Mouse (Mus musculus): ENCODE measurements around the gene Tbc1d9.

The Tbc1d9 gene

DNA sequence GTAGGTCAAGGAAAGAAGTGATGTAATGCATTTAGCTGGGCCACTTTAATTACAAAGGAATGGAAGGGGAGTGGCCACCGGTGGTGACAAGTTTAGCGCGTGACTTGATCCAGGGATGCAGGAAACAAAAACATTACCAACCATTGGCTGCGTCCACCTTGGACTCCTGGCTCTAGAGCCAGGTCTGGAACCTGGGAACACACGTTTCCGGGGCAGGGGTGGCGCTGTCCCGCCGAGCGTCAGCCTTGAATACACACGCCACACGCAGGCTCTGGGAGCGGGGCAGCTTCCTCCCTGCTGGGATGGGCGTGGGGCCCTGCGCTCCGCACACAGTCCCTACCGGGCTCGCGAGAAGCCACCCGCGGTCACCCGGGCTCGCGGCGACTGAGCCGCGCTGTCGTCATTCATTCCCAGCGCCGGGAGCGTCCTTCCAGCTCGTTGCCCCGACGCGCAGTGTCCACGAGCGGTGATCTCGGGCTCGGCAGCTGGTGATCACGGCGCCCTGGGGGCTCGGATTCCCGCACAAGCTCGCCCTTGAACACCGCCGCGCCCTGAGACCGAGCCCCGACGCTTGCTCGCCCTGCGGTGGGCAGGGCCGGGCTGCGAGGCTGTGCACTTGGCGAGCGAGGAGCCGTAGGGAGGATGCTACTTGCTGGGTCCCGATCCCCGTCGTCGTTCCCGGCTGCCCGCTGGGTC, at the start of gene Tbc1d9:
Gene Tbc1d9 (plus strand): TSS at position 118 of the 696 bp plus-strand sequence.
- in situ Hi-C loops (cut with MboI, MseI), result no loop called here

DNA sequence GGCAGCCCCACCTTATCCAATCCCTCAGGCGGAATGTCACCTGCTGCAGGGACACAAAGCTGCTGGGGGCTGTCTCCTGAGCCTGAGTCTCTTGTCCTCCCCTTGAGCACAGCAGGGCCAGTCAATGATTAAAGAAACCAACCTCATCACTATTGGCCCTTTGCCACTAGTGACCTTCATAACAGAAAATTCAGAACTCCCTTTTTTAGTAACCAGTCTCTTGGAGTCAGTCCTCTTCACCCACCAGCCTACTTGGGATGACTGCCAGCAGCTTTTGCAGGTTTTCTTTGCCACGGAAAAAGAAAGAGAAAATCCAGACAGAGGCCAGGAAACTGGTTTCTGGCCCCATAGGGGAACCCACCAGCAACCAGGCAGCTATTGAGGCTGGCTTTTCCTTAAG, 30.1 kb upstream of the Tbc1d9 start:
- in situ Hi-C loops (cut with MboI, MseI), result no loop called here

DNA sequence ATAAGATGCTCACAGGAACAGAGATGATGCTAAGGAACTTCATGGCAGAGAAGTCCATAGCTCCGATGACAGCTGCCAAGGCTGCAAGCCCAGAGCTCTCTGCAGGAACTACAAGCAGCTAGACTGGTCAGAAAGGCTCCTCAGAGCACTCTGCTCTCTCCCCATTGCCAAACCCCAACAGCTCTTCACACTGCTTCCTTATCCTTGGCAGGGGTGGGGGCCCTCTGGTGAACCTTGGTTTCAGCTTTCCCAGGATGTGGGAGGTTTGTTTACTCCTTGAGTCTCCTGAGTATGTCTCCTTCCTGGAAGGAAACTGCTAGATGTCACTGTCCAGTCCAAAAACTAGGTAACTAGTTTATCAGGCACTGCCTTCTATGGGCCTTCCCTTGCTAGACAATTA, 25.1 kb upstream of the Tbc1d9 start:
- in situ Hi-C loops (cut with MboI, MseI), result no loop called here

DNA sequence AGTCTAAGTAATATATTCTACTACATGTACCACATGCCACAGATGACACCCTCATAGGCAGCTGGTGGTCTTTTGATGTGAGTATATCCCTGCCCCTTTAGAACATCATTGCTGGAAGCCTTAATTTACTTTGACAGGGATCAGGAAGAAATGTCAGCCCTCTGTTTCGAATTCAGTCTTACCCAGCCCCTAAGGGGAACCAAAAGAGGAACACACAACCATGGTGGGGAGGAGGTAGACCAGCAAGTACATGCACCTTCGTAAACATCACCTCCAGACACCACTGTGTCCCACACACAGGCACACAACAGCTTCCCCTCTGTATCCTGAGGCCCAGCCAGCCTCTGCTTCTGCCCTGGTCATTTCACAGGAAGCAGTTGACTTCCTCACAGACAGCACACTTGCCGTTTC, 24.4 kb upstream of the Tbc1d9 start:
- in situ Hi-C loops (cut with MboI, MseI), result no loop called here

DNA sequence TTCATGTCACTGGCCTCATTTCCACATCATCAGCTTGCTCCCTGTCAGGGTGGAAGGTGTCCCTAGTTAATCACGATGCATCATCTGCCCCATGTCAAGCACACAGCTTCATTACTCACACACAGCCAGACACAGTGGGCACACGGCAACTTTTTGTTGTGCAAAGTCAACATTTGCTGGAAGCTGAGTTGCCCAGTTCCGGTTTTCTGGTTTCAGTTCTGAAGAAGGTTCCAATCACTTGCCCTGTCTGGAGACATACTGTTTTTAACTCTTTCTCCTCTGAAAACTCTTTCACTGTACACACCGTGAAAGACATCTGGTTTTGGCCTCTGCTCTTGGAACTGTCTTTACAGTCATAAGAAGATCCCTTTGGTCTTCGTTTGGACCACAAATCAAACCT, 23.8 kb upstream of the Tbc1d9 start:
- in situ Hi-C loops (cut with MboI, MseI), result no loop called here

DNA sequence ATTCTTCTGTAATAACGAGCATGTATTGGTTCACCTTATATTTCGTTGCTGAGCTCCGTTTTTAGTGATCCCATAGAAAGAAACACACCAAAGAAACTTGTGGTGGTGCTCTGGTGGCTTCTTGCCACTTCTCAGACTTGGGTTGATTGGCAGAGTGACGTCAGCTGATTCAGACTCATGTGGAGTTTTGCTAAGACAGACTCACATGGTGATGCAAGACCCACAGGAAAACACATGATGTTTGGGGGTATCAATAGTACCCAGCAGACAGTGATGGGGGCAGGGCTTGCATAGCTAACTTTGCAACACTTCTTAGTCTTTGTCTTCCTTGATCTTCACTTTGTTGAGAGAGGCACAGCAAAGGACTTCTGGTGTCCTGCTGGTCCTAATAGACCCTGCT, 20.6 kb upstream of the Tbc1d9 start:
- in situ Hi-C loops (cut with MboI, MseI), result no loop called here

DNA sequence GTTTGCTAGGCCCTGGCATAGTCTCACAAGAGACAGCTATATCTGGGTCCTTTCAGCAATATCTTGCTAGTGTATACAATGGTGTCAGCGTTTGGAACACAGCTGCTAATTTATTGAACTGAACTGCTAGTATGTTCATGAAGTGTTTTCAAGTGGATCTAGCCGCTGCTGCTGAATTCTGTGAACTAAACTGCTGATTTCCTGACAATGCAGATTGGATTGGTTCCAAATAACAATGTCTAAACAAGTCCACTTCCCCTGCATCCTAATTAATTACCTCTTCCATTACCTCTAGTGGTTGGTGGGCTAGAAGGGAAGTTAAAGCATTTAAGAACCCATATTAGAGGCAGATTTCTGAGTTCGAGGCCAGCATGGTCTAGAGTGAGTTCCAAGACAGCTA, 19.7 kb upstream of the Tbc1d9 start:
- in situ Hi-C loops (cut with MboI, MseI), result no loop called here

DNA sequence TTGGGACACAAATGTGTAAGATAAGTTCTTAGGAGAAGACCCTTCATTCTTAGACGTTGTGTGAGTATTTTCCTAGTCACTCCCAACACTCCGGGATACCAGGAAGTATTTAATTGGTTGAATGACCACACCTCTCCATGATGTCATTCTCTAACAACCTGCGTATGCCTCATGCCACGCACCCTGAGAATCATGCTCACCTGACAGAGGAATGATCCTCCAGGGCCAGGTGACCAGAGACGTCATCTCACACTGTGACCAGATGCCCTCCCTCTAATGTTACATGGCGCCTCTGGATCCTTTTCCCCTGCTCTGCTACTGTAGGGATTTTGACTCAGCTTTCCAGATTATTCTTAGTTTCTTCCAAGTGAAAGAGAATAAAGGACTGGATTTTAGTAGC, 16.0 kb upstream of the Tbc1d9 start:
- in situ Hi-C loops (cut with MboI, MseI), result no loop called here

DNA sequence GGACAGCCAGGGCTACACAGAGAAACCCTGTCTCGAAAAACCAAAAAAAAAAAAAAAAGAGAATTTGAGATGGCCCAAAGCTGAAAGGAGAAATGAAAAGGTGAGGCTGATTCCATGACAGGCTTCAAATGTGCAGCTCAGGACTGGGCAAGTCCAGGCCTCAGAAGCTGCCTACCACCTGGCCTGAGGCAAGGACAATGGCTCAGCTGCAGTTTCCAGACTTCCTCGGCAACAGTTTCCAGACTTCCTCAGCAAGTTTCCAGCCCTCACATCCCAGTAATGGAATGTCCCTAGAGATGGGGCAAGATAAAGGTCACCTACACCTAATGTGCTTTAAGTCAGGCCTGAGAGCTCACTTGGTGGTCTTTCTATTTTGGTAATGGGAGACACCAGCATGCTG, 13.1 kb upstream of the Tbc1d9 start:
- in situ Hi-C loops (cut with MboI, MseI), result no loop called here

DNA sequence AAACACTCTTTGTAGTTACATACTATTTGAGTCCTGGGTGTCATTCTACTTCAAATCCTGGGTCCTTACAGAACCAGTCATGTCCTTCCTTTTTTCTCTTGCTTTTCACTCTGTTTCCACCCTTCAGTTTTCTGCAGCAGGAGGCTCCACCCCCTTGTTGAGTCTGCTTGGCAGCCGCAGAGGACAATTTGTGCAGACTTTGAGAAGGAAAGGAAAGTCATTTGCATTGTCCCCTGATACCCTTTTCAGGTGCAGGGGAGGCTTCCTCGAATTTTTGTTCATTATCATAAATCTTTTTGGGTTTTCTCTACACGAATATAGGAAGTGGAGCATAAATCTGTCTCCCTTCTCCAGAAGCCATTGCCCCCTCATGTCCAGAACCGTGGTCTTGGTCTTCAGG, 12.7 kb upstream of the Tbc1d9 start:
- in situ Hi-C loops (cut with MboI, MseI), result no loop called here

DNA sequence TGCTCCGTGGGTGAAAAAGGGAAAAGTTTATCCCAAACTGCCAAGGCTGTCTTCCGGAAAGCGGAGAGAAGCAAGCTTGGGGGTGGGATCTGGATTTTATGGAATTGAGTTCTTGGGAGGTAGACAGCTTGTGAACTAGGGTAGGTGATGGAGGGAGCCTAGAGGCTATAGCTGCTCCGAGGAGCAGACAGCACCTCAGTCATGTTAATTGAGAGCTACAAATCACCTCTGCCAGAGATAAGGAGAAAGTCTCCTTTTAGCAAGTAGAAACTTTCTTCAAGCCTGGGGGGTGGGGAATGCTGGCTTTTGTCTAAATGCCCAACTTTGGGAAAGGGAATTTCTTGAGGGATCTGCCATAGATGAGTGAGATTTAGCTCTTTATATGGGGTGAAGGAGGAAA, 10.0 kb upstream of the Tbc1d9 start:
- in situ Hi-C loops (cut with MboI, MseI), result no loop called here

DNA sequence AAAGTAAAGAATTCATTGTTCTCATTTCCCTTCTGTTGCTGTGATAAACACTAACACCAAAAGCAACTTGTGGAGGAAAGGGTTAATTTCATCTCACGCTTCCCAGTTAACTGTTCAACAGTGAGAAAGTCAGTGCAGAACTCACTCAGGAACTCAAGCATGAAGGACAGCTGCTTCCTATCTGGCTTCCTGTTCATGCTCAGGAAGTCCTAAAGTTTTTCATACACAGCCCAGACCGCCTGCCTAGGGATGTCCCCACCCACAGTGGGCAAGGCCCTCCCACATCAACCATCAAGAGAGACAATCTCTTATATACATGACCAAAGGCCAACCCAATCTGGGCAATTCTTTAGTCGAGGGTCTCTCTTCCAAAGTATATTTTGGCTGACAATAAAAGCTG, 6.2 kb upstream of the Tbc1d9 start:
- in situ Hi-C loops (cut with MboI, MseI), result no loop called here

DNA sequence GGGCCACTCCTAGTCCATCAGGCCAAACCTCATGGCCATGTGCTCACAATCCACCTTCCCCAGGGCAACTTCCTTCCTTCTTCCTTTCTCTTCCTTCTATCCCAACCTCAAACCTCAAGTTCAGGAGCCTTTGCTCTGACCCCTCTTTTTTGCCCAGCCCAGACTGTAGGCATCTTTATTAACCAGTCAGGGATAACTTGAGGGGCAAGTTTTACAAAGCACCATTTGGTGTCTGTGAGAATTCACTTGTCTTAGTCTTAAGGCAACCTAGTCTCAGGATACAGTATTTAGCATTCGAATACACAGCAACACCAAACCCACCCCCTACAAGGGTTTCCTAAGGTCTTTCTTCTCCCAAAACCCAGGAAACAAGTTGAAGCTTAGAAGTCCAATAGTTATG, 5.5 kb upstream of the Tbc1d9 start:
- in situ Hi-C loops (cut with MboI, MseI), result no loop called here

DNA sequence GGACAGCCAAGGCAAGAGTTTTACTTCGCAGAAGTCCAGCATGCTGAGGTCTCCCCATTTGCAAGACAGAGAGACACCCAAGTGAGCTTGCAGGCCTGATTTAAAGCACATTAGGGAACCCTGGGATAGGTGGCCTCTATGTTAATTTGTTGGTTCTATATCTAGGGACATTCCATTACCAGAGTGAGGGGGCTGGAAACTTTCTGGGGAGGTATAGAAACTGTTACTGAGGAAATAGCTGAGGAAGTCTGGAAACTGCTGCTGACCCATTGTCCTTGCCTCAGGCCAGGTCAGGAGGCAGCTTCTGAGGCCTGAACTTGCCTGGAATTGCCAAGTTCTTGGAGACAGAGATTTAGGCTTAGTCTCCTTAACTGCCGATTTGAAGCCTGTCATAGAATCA, 4.5 kb upstream of the Tbc1d9 start:
- in situ Hi-C loops (cut with MboI, MseI), result no loop called here

DNA sequence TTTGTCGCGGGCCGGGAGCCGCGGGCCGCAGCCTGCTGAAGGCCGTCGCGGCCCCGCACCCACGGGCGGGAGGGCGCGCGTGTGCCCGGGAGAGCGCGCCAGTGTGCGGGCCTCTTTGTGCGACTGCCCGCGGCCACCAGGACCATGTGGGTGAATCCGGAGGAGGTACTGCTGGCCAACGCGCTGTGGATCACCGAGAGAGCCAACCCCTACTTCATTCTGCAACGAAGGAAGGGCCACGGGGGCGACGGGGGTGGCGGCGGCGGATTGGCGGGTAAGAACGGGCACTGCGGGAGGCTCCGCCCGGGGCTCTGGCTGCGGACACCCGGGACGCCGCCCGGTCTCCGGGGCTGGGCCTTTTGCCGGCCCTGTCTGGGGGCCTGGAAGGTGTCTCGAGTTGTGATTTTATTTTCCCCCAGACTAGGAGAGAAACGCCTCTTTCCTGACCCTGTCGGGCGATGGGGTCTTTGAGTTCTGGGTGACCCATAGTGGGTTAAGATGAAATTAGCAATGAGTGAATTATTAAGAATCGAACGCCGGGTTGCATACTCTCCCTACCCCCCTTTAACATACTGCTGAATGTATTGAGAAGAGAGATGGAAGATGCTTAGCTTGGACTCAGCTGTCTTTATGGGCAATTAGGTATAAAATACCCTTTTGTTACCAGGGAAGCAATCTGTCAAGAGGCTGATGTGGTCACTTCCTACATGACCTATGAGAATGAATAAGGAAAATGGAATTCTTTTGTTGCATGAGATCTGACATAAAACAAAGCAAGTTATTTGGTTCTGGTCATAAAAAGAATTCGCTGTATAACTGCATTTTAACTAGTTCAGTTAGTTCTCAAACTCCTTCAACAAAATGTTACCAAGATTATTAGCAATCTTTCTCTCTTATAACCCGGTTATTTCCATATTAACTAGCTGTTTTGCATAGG, 1.0 kb downstream of the Tbc1d9 start, which contains the start of gene Gm10645:
Gene Gm10645 (minus strand): TSS at position 240 of the 937 bp plus-strand sequence.
- in situ Hi-C loops (cut with MboI, MseI), result no loop called here

DNA sequence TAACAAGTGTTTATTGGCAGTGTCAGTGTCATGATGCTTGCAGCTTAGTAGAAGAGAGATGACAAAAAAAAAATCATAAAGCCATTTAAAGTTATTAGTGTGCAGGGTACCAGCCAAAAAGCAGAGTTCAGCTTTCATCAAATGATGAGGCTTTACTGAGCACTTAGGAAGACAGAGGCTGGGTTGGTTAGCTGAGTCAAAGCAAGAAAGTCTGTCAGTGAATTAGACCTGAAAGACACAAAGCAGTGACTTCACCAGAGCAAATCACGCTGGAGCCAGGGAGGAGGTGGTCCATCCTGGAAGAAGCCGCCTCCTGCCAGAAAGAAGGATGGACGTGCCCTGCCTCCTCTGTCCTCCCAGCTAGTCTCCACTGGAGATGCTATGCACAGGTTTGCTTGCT, 2.8 kb downstream of the Tbc1d9 start:
- in situ Hi-C loops (cut with MboI, MseI), result no loop called here

DNA sequence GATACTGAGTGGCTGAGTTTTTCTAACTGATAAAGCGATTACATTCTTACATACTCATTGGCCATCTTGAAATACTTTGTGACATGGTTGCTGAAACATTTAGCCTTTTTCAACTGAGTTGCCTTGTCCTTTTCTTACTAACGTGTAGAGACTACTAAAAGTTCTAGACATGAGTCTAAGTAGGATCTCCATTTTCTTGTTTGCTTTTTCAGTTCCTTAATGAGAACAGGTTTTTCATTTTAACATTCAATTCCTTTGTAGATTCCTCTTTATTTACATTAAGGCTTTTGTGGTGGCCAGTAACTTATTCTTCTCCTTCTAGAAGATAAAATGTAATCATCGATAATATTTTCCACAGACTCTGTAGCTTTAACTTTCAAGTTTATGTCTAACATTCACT, 4.0 kb downstream of the Tbc1d9 start:
- in situ Hi-C loops (cut with MboI, MseI), result no loop called here

DNA sequence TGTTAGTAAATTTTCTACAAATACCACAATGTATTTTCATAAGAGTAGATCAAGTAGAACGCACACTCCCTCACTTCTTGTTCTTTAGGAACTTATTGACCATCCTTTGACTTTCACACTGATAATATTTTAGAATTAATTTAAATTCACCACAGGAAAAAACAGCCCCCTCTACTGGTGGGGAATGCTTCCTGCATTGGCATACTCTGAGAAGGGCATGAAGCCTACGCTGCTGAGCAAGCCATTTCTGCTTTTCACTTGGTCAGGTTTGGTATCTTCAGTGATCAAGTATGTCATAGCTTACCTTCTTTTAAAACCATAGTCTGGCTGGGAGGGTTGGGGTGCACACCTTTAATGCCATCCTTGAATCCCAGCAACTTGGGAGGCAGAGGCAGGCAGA, 4.6 kb downstream of the Tbc1d9 start:
- in situ Hi-C loops (cut with MboI, MseI), result no loop called here

DNA sequence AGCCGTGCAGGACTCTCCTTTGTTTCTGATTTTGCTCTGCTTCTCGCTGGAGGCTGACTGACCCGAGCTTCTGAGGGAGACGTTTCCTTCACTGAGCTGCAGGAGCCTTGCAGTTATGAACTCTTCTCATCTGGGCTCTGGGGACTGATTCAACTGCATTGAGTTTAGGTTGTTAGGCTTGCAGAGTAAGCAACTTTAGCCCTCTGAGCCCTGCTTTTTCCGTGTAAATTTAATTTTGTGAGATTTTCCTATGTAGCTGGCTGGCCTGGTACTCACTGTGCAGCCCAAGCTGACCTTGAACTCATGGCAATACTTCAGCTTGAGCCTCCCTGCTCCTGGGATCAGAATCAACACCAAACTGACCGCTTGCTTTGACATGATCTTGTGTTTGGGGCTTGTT, 5.7 kb downstream of the Tbc1d9 start:
- in situ Hi-C loops (cut with MboI, MseI), result no loop called here

DNA sequence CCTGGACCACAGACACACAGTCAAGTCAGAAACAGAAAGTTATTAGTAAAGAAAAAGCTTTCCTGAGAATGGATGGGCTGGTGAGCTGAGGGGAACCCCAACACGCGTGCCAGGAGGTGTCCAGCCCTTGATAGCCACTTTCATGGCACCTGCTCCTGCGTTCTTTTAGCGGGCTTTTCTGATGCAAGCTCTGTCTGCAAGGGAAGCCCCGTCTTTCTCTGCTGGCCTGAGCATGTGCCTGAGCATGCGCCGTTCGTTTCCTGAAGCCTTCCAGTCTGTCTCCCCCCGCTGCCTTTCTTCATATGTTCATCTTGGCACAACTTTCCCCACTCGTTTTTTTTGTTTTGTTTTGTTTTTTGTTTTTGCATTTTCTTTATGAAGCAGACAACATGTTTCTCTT, 10.5 kb downstream of the Tbc1d9 start:
- in situ Hi-C loops (cut with MboI, MseI), result no loop called here

DNA sequence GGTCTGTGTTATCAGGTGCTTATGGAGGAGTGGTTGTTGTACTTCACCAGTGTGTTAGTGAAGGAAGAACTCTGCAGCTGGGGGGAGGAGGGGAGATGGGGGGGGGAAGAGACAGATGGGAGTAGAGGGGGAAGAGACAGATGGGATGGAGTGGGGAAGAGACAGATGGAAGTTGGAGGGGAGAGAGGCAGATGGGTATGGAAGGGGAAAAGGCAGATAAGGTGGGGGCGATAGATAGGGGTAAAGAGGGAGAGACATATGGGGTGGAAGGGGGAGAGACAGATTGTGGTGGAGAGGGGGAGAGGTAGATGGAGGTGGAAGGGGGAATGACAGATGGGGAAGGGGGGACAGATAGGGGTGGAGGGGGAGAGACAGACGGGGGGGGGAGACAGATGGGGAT, 11.6 kb downstream of the Tbc1d9 start:
- in situ Hi-C loops (cut with MboI, MseI), result no loop called here

DNA sequence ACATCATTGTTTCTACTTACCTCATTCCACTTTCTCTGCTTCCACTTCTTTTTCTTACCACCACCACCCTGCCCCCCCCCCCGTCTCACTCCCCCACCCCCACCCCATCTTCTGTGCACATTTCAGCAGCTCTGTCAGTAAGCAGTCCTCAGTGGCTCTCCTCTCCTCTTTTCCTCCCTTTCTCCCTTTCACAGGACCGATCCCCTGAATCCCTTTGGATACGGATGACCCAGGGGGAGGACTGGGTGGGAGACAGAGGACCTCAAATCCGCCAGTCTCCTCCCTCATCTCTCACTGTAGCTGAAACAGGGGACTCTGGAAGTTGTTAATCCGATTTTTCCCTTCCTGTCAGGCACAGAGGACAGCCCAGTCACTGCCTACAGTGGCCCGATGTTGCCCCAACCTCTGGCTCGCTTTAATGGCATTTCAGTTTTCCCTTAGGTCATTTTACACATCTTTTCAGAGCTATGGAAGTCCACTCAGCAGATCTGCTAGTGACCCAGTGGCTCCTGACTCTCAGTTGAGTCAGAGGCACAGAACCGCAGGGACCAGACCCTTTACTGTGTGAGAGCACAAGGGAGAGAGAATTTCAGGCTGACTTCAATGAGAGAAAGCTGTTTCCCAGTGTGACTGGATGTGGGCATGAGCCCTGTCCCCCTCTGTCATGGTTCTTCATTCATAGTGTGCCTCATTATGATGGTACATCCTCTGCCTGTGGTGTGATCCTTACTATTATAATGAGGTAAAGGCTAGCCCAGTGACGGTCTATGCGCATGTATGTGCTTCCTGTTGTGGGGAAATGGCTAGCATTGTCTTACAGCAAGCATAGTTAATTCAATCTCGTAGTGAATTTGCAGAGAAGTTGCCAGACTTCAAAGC, 12.4 kb downstream of the Tbc1d9 start:
- in situ Hi-C loops (cut with MboI, MseI), result no loop called here
